Mouse (Mus musculus): ENCODE measurements around the gene Fads1. TPM values are rescaled to one million over a fixed set of nuclear protein-coding genes. Genes with fewer than 3 reads are reported as not detected.

Gene Fads1
- polyA plus RNA-seq, 1 experiment from 2014 or later: 171 TPM

DNA sequence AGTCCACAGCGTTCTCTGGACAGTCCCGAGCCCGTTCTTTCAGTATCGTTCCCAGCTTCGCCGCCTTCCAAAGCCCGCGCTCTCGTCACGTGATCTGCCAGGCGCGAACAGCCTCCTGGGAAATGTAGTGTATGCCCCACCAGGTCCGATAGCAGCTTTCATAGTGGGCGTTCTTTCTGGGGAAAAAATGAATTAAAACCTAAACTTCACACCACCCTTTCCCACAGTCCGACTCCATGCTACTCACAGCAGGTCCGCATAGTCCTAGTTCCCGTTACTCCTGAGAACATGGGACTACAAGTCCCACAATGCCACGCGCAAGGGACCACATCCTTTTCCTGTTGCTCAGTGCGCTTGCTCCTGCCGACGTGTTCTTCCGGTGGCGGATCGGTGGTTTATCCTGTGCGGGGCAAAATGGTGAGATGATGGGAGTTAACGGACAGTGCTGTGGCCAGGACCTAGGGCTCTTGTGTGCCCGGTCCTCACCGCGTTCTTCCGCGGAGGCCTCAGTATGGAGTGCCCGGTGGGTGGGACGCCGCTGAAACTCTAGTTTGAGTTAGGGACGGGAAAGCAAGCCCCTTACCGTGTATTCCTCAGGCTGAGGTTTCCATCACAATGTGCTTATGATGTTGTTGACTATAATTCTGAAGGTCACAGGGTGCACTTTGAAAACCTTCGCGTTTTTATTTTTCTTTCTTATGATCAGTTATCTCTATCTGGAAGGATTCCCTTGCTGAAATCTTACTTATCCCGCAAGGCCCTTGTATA lies 21.3 kb downstream of the Fads1 start, which contains the start of the genes Tmem258 and Fen1:
Gene Tmem258 (plus strand): TSS at position 167 of the 768 bp plus-strand sequence.
Gene Fen1 (minus strand): TSS at position 322 of the 768 bp plus-strand sequence.
- no peaks in the 10 kb centered on the region for H3K27me3 ChIP-seq
- ChIA-PET CTCF (no interaction called here), POLR2A (interaction anchor here (0.6 to 0.9 kb wide), 2 partner anchors 161 to 1331 kb away, joined by 3 to 4 read pairs; no protein-coding TSS in a partner anchor)
- ATAC-seq (peak; percentile 87), DNase-seq (ENCODE audit: low read depth, low spot score) (peak; percentile 80)
- TF ChIP-seq CTCF (IDR thresholded peaks at IDR 0.05): no peak
- in situ Hi-C loops (cut with MboI; ENCODE audit: low pct_unique_long_range_greater_than_20kb): loop anchor here (5.0 kb wide), 2 partner anchors 202 to 287 kb away; partner anchors contain the start of genes Best1 and Rab3il1

DNA sequence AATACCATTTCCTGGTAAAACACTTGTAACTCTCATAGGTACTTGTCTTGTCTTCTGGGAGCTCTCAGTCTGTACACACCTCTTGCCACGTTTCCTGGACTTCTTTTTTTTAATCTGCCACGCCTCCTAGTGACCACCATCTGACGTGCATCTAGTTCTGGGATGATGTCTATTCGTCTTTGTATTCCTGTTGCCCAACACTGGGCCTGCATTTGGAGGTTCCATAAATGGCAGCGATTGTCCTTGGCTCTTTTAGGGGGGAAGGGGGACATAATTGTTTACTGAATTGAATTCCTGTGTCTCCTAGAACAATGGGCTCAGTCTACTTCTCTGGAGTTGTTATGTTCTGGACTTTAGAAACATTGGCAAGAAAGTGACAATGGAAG lies 21.9 kb downstream of the Fads1 start:
- DNase-seq (ENCODE audit: low read depth, low spot score) (no peak), ATAC-seq (peak; percentile 30)

DNA sequence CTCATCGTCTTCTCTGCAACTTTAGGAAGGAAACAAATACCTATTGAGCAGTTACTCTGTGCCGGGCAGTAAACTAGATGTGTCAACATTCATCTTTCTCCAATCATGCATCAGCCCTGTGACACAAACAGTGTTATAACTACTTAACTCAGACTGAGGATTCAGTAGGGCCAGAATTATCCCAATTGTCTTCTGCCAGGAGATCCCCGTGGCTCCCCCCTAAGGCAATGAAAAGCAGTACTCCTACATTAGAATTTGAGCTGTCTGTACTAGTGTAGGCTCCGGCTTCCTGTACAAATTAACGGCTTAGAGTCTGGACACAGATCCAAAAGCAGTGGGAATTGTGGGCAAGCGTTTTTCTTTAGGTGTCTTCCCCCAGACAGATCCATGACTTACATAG lies 22.4 kb downstream of the Fads1 start:
- in situ Hi-C loops (cut with MboI; ENCODE audit: low pct_unique_long_range_greater_than_20kb): no loop called here
- ChIA-PET POLR2A (no interaction called here), CTCF (interaction anchor here (1.0 kb wide), 2 partner anchors 12 to 205 kb away, joined by 3 read pairs; no protein-coding TSS in a partner anchor)
- DNase-seq (ENCODE audit: low read depth, low spot score) (no peak), ATAC-seq (no peak)
- no peaks in the 10 kb centered on the region for H3K27me3 ChIP-seq
- no peak for TF ChIP-seq CTCF (IDR thresholded peaks at IDR 0.05)

More for the DNA sequence above, 21.9 kb downstream of the Fads1 start:
- ChIA-PET CTCF (no interaction called here), POLR2A (no interaction called here)
- TF ChIP-seq CTCF (IDR thresholded peaks at IDR 0.05): no peak
- in situ Hi-C loops (cut with MboI; ENCODE audit: low pct_unique_long_range_greater_than_20kb): loop anchor here (5.0 kb wide), 2 partner anchors 202 to 287 kb away; partner anchors contain the start of genes Best1 and Rab3il1
- H3K27me3 ChIP-seq: no peaks in the 10 kb centered on the region

DNA sequence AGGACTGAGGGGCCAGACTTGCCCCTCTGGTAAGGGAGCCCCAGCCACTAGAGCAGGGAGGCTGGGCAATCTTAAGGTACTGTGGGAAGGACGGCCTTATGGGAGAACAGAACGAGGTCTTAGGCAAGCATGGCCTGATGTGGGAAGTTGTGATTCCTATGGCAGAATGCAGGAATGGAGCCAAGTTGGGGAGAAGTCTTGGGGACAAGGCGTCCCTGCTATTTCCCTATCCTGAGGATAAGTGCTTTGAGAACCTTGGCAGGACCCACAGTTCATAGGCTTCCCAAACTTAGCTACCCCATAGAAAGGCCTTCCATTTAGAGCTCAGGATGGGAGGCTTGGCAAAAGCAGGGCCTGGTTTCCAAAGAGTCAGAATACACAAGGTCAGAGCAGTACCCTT lies 26.2 kb downstream of the Fads1 start:
- ATAC-seq (no peak), DNase-seq (ENCODE audit: low read depth, low spot score) (no peak)
- ChIA-PET POLR2A (interaction anchor here (1.3 kb wide), 1 partner anchor 12 kb away, joined by 4 read pairs; no protein-coding TSS in a partner anchor), CTCF (interaction anchor here (1.3 to 3.2 kb wide), 5 partner anchors 9 to 208 kb away, joined by 3 to 17 read pairs (median 6); no protein-coding TSS in a partner anchor)
- in situ Hi-C loops (cut with MboI; ENCODE audit: low pct_unique_long_range_greater_than_20kb): no loop called here
- TF ChIP-seq CTCF (IDR thresholded peaks at IDR 0.05): no peak
- H3K27me3 ChIP-seq: no peaks in the 10 kb centered on the region

DNA sequence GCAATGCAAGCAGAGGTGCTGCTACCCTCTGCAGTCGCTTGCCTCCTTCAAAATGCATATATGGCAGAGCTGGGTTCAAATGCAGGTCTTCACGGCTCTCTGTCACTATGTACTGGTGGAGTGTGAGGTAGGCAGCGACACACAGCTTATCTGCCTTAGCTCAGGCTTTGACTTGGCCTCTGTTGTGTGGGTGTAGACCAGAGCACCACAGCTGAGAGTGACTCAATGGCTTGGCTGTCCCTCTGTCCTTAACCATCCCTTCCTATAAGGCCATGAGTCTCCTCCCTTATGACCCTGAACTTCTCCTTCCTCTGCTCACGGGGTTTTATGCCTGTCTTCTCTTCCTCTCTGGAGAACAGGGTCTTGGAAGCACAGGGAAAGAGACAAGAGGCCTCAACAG lies 28.2 kb downstream of the Fads1 start:
- no peak for DNase-seq (ENCODE audit: low read depth, low spot score)
- CTCF ChIA-PET: interaction anchor here (1.2 to 2.2 kb wide), 2 partner anchors 8 to 210 kb away, joined by 3 to 7 read pairs; partner anchors contain the start of genes Best1 and Rab3il1
- H3K27me3 ChIP-seq: no peaks in the 10 kb centered on the region
- in situ Hi-C loops (cut with MboI; ENCODE audit: low pct_unique_long_range_greater_than_20kb): no loop called here
- POLR2A ChIA-PET: no interaction called here
- TF ChIP-seq CTCF (IDR thresholded peaks at IDR 0.05): no peak
- no peak for ATAC-seq

DNA sequence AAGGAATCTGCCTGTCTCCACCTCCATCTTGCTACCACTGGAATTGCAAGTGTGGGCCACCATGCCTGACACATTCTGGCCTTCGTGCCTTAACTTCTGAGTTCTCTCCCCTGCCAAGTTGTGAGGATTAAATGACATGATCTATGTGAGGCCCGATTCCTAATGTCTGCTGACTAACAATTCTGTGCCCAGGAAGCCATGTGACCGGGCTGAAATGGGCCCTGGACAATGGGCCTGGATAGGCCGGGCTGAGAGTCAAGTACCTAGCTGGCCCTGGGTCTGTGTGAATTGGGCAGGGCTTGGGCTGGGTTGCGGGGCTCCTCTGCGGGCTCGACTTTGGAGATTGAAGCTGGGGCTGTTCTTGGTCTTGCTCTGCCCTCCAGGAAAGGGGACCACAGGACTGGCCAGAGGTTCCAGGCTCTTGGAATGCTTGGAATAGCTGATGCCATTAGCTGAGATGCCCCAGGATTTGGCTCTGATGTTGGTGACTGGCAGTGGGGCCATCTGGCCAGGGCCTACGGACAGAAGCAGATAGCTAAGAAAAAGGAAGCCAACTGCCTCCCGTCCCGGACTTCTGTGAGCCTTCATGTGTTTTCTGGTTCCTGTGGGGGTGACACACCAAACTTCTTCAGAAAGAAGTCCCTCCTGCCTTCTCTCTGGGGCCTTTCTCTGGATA lies 31.2 kb downstream of the Fads1 start:
- ATAC-seq: no peak

DNA sequence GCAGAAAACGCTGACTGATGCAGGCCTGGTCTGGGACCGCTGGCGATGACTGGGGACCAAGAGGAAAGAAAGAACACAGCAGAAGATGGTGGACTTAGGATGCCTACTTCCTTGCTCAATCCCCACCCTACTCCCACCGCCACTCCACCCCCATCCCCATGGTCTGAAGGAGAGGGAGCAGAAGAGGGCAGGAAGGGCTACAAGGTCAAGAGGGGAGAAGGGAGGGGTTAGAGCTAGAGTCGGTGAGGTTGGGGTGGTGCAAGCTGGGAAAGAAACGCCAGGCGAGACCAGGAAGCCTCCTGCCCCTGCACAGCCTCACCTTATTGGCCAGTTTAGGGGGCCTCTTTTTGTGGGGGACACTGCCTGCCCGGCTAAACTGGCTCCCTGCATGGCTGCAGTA lies 33.4 kb downstream of the Fads1 start:
- H3K27me3 ChIP-seq: peaks cover 11% of the 10 kb centered on the region
- CTCF ChIA-PET: interaction anchor here (1.2 to 1.5 kb wide), 2 partner anchors 88 to 215 kb away, joined by 3 read pairs; partner anchors contain the start of genes Best1, Dagla and Rab3il1
- POLR2A ChIA-PET: no interaction called here
- in situ Hi-C loops (cut with MboI; ENCODE audit: low pct_unique_long_range_greater_than_20kb): no loop called here
- ATAC-seq (no peak), DNase-seq (ENCODE audit: low read depth, low spot score) (no peak)
- no peak for TF ChIP-seq CTCF (IDR thresholded peaks at IDR 0.05)

More for the DNA sequence above, 31.2 kb downstream of the Fads1 start:
- ChIA-PET POLR2A (interaction anchor here (1.2 kb wide), 1 partner anchor 29 kb away, joined by 3 read pairs; no protein-coding TSS in a partner anchor), CTCF (interaction anchor here (0.9 kb wide), 1 partner anchor 8 kb away, joined by 3 read pairs; no protein-coding TSS in a partner anchor)
- in situ Hi-C loops (cut with MboI; ENCODE audit: low pct_unique_long_range_greater_than_20kb): no loop called here
- TF ChIP-seq CTCF (IDR thresholded peaks at IDR 0.05): no peak
- DNase-seq (ENCODE audit: low read depth, low spot score): no peak
- H3K27me3 ChIP-seq: peaks cover 7% of the 10 kb centered on the region

DNA sequence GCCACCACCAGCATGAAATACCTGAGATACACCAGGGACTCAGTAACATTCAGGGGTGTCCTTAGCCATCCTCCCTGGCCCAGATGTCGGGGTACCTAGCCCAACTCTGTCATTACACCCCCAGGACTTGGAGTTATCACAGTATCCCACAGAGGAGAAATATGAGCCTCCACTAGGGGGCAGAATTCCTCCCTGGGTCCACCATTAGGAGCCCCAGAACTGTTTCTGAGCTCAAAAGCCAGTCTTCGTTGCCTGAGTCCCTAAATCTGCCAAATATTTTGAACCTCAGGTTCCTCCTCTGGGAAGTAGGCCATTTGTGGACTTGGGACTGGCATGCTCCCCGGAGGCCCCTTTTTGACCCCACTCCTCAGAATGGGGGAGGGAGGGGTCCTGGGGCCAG lies 36.4 kb downstream of the Fads1 start:
- in situ Hi-C loops (cut with MboI; ENCODE audit: low pct_unique_long_range_greater_than_20kb): no loop called here

DNA sequence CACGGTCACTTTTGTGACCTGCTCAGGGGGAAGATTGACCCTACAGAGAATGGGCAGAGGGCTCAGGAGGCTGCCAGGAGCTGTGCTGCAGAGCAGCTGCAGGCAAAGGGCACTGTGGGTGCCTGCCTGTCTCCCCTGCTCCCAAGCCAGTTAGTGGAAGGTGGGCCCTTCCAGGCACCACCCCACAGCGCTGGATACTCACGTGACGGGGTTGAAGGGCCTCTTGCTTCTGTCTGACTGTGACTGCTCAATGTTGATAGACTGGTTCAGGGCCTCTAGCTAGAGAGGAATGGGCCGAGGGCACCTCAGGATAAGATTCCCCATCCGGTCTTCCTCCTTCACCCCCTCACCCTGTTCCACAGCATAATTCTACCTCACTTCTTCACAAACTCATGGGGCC lies 36.9 kb downstream of the Fads1 start:
- no peak for TF ChIP-seq CTCF (IDR thresholded peaks at IDR 0.05)
- H3K27me3 ChIP-seq: peaks cover 11% of the 10 kb centered on the region
- POLR2A ChIA-PET: no interaction called here
- DNase-seq (ENCODE audit: low read depth, low spot score): no peak
- CTCF ChIA-PET: interaction anchor here (0.8 to 2.8 kb wide), 7 partner anchors 8 to 220 kb away, joined by 3 to 17 read pairs (median 3); no protein-coding TSS in a partner anchor
- ATAC-seq: no peak
- in situ Hi-C loops (cut with MboI; ENCODE audit: low pct_unique_long_range_greater_than_20kb): no loop called here

More for the DNA sequence above, 36.4 kb downstream of the Fads1 start:
- TF ChIP-seq CTCF (IDR thresholded peaks at IDR 0.05): no peak
- CTCF ChIA-PET: interaction anchor here (0.8 to 2.8 kb wide), 8 partner anchors 8 to 219 kb away, joined by 3 to 17 read pairs (median 3); no protein-coding TSS in a partner anchor
- DNase-seq (ENCODE audit: low read depth, low spot score) (no peak), ATAC-seq (no peak)
- POLR2A ChIA-PET: no interaction called here
- peaks cover 11% of the 10 kb centered on the region for H3K27me3 ChIP-seq

DNA sequence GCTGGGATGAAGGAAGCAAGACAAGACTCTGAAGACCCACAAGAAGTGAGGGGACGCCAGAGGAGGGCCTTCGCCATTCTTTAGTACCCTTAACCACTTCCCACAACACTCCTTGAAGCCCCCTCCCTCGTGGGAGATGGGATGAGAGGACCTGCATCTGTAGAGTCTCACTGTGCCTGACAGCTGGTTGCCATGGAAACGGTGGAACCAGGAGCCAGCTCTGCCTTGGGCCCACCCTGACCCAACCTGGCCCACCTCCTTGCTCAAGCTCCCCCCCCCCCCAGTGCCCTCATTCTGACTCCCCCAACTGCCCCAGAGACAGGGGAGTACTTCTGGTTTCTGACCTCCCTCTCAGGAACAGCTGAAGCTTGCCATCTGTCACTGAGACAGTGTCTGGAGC lies 38.9 kb downstream of the Fads1 start:
- DNase-seq (ENCODE audit: low read depth, low spot score): no peak
- TF ChIP-seq CTCF (IDR thresholded peaks at IDR 0.05): no peak

More for the DNA sequence above, 38.9 kb downstream of the Fads1 start:
- peaks cover 15% of the 10 kb centered on the region for H3K27me3 ChIP-seq
- CTCF ChIA-PET: interaction anchor here (0.8 to 2.8 kb wide), 3 partner anchors 9 to 19 kb away, joined by 3 to 17 read pairs (median 4); no protein-coding TSS in a partner anchor
- POLR2A ChIA-PET: no interaction called here
- ATAC-seq: no peak
- in situ Hi-C loops (cut with MboI; ENCODE audit: low pct_unique_long_range_greater_than_20kb): no loop called here

Data from Patski (cell line).